Mouse (Mus musculus): ENCODE measurements around the gene Rmdn2.

DNA sequence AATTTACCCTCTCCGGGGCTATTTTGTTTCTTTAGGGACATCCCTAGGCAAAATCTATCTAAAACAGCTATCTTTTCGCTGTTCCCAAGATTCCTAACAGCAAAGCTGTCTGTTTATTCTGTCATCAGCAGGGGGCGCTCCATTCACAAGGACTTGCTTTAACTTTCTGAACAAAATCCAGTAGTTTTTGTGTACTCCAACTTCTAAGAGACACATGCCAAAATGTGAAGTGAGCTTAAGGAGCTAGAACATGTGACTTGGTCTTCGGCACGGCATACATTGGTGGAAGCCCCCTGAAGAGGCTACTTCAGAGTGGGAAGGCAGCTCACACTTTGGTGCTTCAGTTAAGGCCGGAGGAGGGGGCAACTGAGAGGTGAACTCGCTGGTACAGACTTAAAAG, 49.7 kb downstream of the Rmdn2 start:
- TF ChIP-seq CTCF (IDR thresholded peaks at IDR 0.05; ENCODE audit: control insufficient read depth, insufficient read depth, insufficient replicate concordance, low read depth, low read length) (no peak), POLR2A (IDR thresholded peaks at IDR 0.05; ENCODE audit: control insufficient read depth, low read depth, low read length) (no peak)
